Mouse (Mus musculus): ENCODE measurements around the gene Pkd1. TPM values are rescaled to one million over a fixed set of nuclear protein-coding genes. Genes with fewer than 3 reads are reported as not detected.

Gene Pkd1
- polyA plus RNA-seq, 1 experiment from 2014 or later = 21.3 TPM

DNA sequence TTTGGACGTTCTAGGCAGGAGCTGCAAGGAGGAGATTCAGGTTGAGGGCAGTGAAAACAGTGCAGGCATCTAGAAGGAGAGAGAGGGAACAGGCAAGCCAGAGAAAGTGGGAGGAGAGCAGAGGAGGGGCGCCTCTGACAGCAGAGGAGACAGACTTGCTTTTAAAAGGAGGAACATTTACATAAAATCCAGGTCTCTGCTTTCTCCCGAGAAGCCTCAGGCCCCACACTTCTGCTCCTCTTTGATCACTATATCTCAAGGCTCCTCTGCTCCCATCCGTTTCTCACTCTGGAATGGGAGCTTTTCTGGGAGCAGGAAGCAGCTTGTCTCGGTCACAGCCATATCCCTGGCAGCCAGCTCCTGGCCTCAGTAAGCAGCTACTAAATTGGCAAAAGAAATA lies 14.3 kb upstream of the Pkd1 start:
- Histone ChIP-seq H3K4me1 (peaks cover 37% of the 10 kb centered on the region), H3K4me3 (replicated peaks) (no peak overlapping the region), H3K9me3 (replicated peaks) (no peaks in the 10 kb centered on the region), H3K4me2 (no peak overlapping the region), H3K9ac (no peak overlapping the region), H3K27ac (0 out of 2 replicates have a peak overlapping the region, but pooled peaks have one; percentile 3), H3K36me3 (peaks cover 12% of the 10 kb centered on the region), H3K27me3 (no peaks in the 10 kb centered on the region)
- 39% methylated on average over 5 of the region's 5 CpGs for WGBS
- no peak for ATAC-seq (replicated peaks; ENCODE audit: low FRiP score)

DNA sequence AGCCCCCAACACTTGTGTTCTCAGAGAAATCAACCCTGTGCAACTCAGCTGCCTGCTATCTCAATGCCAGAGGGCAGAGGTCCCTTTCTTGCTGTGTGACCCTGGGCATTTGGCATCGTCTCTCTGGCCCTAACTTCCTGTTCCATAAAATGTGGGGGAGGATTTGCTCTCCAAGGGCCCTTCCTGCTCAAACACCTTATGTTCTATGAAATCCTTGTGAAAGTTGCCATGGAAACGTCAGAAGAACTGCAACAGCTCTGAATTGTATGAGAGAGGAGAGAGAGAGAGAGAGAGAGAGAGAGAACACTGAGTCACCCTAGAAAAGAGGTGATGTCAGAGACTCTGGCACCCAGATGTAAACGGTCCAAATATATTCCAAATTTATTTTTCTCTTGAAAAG lies 12.1 kb upstream of the Pkd1 start:
- H3K9ac ChIP-seq = no peak overlapping the region
- no peak overlapping the region for H3K4me3 ChIP-seq (replicated peaks)
- H3K4me1 ChIP-seq = peaks cover 16% of the 10 kb centered on the region
- H3K9me3 ChIP-seq (replicated peaks) = no peaks in the 10 kb centered on the region
- H3K36me3 ChIP-seq = no peaks in the 10 kb centered on the region
- WGBS = 37% methylated on average over 3 of the region's 3 CpGs
- no peaks in the 10 kb centered on the region for H3K27me3 ChIP-seq
- no peak overlapping the region for H3K27ac ChIP-seq
- no peak for ATAC-seq (replicated peaks; ENCODE audit: low FRiP score)
- H3K4me2 ChIP-seq = no peak overlapping the region

GRCm38 (mm10) chr17:24538950-24539349 lies 10.7 kb upstream of the Pkd1 start:
- H3K4me2 ChIP-seq = no peak overlapping the region
- H3K27ac ChIP-seq = no peak overlapping the region
- 64% methylated on average over 8 of the region's 8 CpGs for WGBS
- no peaks in the 10 kb centered on the region for H3K9me3 ChIP-seq (replicated peaks)
- H3K36me3 ChIP-seq = no peaks in the 10 kb centered on the region
- H3K27me3 ChIP-seq = no peaks in the 10 kb centered on the region
- 0 out of 2 replicates have a peak, but pooled peaks cover 4% of the 10 kb centered on the region for H3K4me1 ChIP-seq
- H3K4me3 ChIP-seq (replicated peaks) = no peak overlapping the region
- H3K9ac ChIP-seq = no peak overlapping the region
- no peak for ATAC-seq (replicated peaks; ENCODE audit: low FRiP score)

- H3K4me1 ChIP-seq = peaks cover 9% of the 10 kb centered on the region
- no peak for ATAC-seq (replicated peaks; ENCODE audit: low FRiP score)
- peaks cover 4% of the 10 kb centered on the region; the same call in 1 of the 2 replicates for H3K27me3 ChIP-seq
- no peak overlapping the region for H3K9ac ChIP-seq
- H3K9me3 ChIP-seq (replicated peaks) = no peaks in the 10 kb centered on the region
- H3K27ac ChIP-seq = no peak overlapping the region
- H3K4me2 ChIP-seq = no peak overlapping the region
- H3K4me3 ChIP-seq (replicated peaks) = no peak overlapping the region
- 16% methylated on average over 3 of the region's 3 CpGs for WGBS
- H3K36me3 ChIP-seq = no peaks in the 10 kb centered on the region
Observed at GRCm38 (mm10) chr17:24540375-24540774, 9.3 kb upstream of the Pkd1 start.

DNA sequence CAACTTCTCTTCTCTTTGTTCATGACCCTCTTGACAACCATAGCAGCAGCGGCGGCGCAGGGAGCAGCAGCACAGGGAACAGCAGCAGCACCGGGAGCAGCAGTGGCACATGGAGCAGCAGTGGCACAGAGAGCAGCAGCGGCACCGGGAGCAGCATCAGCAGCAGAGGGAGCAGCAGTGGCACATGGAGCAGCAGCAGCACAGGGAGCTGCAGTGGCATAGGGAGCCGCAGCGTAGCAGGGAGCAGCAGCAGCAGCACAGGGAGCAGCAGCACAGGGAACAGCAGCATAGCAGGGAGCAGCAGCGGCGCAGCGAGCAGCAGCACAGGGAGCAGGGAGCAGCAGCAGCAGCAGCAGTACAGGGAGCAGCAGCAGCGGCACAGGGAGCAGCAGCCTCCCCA lies 5.0 kb upstream of the Pkd1 start:
- no peak overlapping the region for H3K27ac ChIP-seq
- H3K9ac ChIP-seq = no peak overlapping the region
- no peaks in the 10 kb centered on the region for H3K9me3 ChIP-seq (replicated peaks)
- no peak overlapping the region; the same call in 1 of the 2 replicates for H3K4me3 ChIP-seq (replicated peaks)
- WGBS = 17% methylated on average over 12 of the region's 12 CpGs
- H3K36me3 ChIP-seq = no peaks in the 10 kb centered on the region
- H3K4me1 ChIP-seq = peaks cover 18% of the 10 kb centered on the region
- H3K27me3 ChIP-seq = peaks cover 4% of the 10 kb centered on the region; the same call in 1 of the 2 replicates
- H3K4me2 ChIP-seq = peak overlapping the region; percentile 47
- no peak for ATAC-seq (replicated peaks; ENCODE audit: low FRiP score)

GRCm38 (mm10) chr17:24545247-24545646 lies 4.4 kb upstream of the Pkd1 start:
- H3K9ac ChIP-seq = no peak overlapping the region
- peaks cover 4% of the 10 kb centered on the region; the same call in 1 of the 2 replicates for H3K27me3 ChIP-seq
- H3K4me1 ChIP-seq = peaks cover 18% of the 10 kb centered on the region
- no peak overlapping the region for H3K27ac ChIP-seq
- H3K36me3 ChIP-seq = no peaks in the 10 kb centered on the region
- ATAC-seq (replicated peaks; ENCODE audit: low FRiP score) = no peak
- H3K9me3 ChIP-seq (replicated peaks) = no peaks in the 10 kb centered on the region
- no peak overlapping the region for H3K4me3 ChIP-seq (replicated peaks)
- 81% methylated on average over 2 of the region's 2 CpGs for WGBS
- H3K4me2 ChIP-seq = no peak overlapping the region

- no peak for ATAC-seq (replicated peaks; ENCODE audit: low FRiP score)
- H3K4me1 ChIP-seq = peaks cover 27% of the 10 kb centered on the region
- H3K36me3 ChIP-seq = no peaks in the 10 kb centered on the region
- WGBS = 76% methylated on average over 3 of the region's 3 CpGs
- H3K4me3 ChIP-seq (replicated peaks) = no peak overlapping the region
- H3K4me2 ChIP-seq = no peak overlapping the region
- no peak overlapping the region for H3K9ac ChIP-seq
- H3K27ac ChIP-seq = no peak overlapping the region
- peaks cover 4% of the 10 kb centered on the region; the same call in 1 of the 2 replicates for H3K27me3 ChIP-seq
- no peaks in the 10 kb centered on the region for H3K9me3 ChIP-seq (replicated peaks)
Observed at GRCm38 (mm10) chr17:24546234-24546633, 3.4 kb upstream of the Pkd1 start.

- peak overlapping the region; percentile 47; the same call in 1 of the 2 replicates for H3K9ac ChIP-seq
- H3K27me3 ChIP-seq = peaks cover 4% of the 10 kb centered on the region; the same call in 1 of the 2 replicates
- H3K4me1 ChIP-seq = peaks cover 39% of the 10 kb centered on the region
- H3K27ac ChIP-seq = peak overlapping the region; percentile 85; the same call in 1 of the 2 replicates
- H3K36me3 ChIP-seq = no peaks in the 10 kb centered on the region
- peak overlapping the region; percentile 88 for H3K4me2 ChIP-seq
- no peak for ATAC-seq (replicated peaks; ENCODE audit: low FRiP score)
- no peaks in the 10 kb centered on the region for H3K9me3 ChIP-seq (replicated peaks)
- 30% methylated on average over 9 of the region's 9 CpGs for WGBS
- peak overlapping the region; percentile 91 for H3K4me3 ChIP-seq (replicated peaks)
Observed at GRCm38 (mm10) chr17:24548435-24548834, 1.2 kb upstream of the Pkd1 start.

DNA sequence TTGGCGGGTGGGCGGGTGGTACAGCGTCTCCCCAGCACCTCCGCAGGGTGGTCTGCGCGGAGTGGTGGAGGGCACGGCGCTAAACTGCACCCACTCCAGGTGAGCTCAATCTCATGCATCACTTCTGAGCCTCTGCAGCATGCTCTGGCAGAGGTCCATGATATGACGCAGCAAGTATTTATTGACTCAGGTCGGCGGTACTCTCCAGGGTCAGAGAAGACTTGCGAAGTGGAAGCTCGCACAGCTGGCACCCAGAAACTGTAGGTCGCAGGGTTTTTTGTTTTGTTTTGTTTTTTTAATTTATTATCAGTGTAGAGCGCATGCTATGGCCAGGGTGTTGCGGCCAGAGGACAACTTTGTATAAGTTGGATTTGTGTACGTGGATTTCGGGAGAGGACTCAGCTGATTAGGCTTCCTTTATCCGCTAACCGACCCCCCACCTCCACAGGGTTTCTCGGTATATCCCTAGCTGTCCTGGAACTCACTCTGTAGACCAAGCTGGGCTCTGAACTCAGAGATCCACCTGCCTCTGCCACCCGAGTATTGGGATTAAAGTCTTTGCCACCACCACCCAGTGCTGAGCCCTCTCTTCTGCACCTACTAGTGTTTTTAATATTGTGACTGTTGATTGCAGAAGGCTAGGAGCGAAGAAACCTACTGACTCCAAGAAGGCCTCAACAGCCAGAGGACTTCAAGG lies 565 bp upstream of the Pkd1 start:
- peak overlapping the region; percentile 85 for H3K27ac ChIP-seq
- WGBS = 4% methylated on average over 23 of the region's 23 CpGs
- no peaks in the 10 kb centered on the region for H3K36me3 ChIP-seq
- peaks cover 39% of the 10 kb centered on the region for H3K4me1 ChIP-seq
- peak; percentile 30 for ATAC-seq (replicated peaks; ENCODE audit: low FRiP score)
- peak overlapping the region; percentile 91 for H3K4me3 ChIP-seq (replicated peaks)
- peak overlapping the region; percentile 47 for H3K9ac ChIP-seq
- H3K9me3 ChIP-seq (replicated peaks) = no peaks in the 10 kb centered on the region
- H3K4me2 ChIP-seq = peak overlapping the region; percentile 88
- H3K27me3 ChIP-seq = peaks cover 4% of the 10 kb centered on the region; the same call in 1 of the 2 replicates

- H3K9me3 ChIP-seq (replicated peaks) = no peaks in the 10 kb centered on the region
- peak overlapping the region; percentile 91 for H3K4me3 ChIP-seq (replicated peaks)
- no peaks in the 10 kb centered on the region for H3K36me3 ChIP-seq
- H3K4me1 ChIP-seq = peaks cover 34% of the 10 kb centered on the region
- ATAC-seq (replicated peaks; ENCODE audit: low FRiP score) = peak; percentile 80
- H3K9ac ChIP-seq = peak overlapping the region; percentile 95
- WGBS = under 1% methylated on average over 44 of the region's 44 CpGs
- peak overlapping the region; percentile 88 for H3K4me2 ChIP-seq
- H3K27me3 ChIP-seq = no peaks in the 10 kb centered on the region
- H3K27ac ChIP-seq = peak overlapping the region; percentile 97
Observed at GRCm38 (mm10) chr17:24550416-24551049, 899 bp downstream of the Pkd1 start.

DNA sequence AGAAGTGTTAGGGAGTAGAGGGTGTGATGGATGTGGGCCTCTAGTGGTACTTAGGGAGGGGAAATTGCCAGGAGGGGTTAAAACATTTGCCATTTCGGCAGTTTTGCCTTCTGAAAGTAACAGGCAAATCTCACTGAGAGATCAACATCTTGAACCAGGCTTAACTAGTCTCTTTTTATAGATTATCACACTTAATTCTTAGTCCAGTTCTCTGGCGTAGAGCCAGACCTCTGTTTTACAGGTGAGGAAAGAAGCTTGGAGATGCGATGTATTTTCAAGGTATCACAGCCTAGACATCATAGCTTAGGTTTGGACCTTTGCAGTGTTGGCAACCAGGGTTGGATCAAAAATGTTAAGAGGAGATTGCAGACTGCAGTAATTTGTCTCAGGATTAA lies 1.4 kb downstream of the Pkd1 start:
- H3K27me3 ChIP-seq = no peaks in the 10 kb centered on the region
- H3K4me1 ChIP-seq = peaks cover 34% of the 10 kb centered on the region
- H3K9ac ChIP-seq = peak overlapping the region; percentile 95
- 51% methylated on average over 3 of the region's 3 CpGs for WGBS
- H3K4me3 ChIP-seq (replicated peaks) = peak overlapping the region; percentile 91
- H3K27ac ChIP-seq = peak overlapping the region; percentile 97
- H3K4me2 ChIP-seq = peak overlapping the region; percentile 88
- H3K36me3 ChIP-seq = no peaks in the 10 kb centered on the region
- no peaks in the 10 kb centered on the region for H3K9me3 ChIP-seq (replicated peaks)
- ATAC-seq (replicated peaks; ENCODE audit: low FRiP score) = no peak

GRCm38 (mm10) chr17:24557091-24557490 lies 7.5 kb downstream of the Pkd1 start:
- no peak for ATAC-seq (replicated peaks; ENCODE audit: low FRiP score)
- peak overlapping the region; percentile 29; the same call in 1 of the 2 replicates for H3K27ac ChIP-seq
- no peaks in the 10 kb centered on the region for H3K27me3 ChIP-seq
- H3K4me3 ChIP-seq (replicated peaks) = no peak overlapping the region
- no peaks in the 10 kb centered on the region for H3K9me3 ChIP-seq (replicated peaks)
- H3K4me2 ChIP-seq = no peak overlapping the region
- 77% methylated on average over 7 of the region's 7 CpGs for WGBS
- H3K9ac ChIP-seq = no peak overlapping the region
- no peaks in the 10 kb centered on the region for H3K36me3 ChIP-seq
- H3K4me1 ChIP-seq = peaks cover 28% of the 10 kb centered on the region
